Mouse (Mus musculus) adrenal gland, postnatal 36 days (tissue): ENCODE measurements around the gene Ilf2. TPM values are rescaled to one million over a fixed set of nuclear protein-coding genes. Genes with fewer than 3 reads are reported as not detected.

Experiments used
- total RNA-seq, 2 experiments: library from RNA; stranded (reverse); gene quantifications; 2 replicates each; pipeline ENCODE4 v1.2.3; 2021

Ilf2 gene
- total RNA-seq, 2 experiments from 2014 or later, result 56.9 to 63.7 TPM

Other genes starting within 250 kb of the Ilf2 start
- gene Jtb, start 244.5 kb upstream of the Ilf2 start, total RNA-seq, result 10 to 100 TPM; 63.2 to 70.8 TPM
- under 1 TPM; 0.20 to 0.66 TPM for gene Creb3l4, start 232.6 kb upstream of the Ilf2 start, total RNA-seq
- 100 to 1,000 TPM; 127 to 142 TPM for gene Slc39a1, start 228.0 kb upstream of the Ilf2 start, total RNA-seq
- gene Crtc2, start 222.0 kb upstream of the Ilf2 start, total RNA-seq, result 10 to 100 TPM; 37.4 to 43.2 TPM
- 1 to 10 TPM; 6.2 to 7.3 TPM for gene Dennd4b, start 210.9 kb upstream of the Ilf2 start, total RNA-seq
- gene Gatad2b, start 182.9 kb upstream of the Ilf2 start, total RNA-seq, result 10 to 100 TPM; 62.2 to 66.2 TPM
- gene Slc27a3, start 86.2 kb upstream of the Ilf2 start, total RNA-seq, result 100 to 1,000 TPM; 132 to 156 TPM
- 10 to 100 TPM; 79.4 to 89.6 TPM for gene Ints3, start 42.5 kb upstream of the Ilf2 start, total RNA-seq
- 100 to 1,000 TPM; 203 to 287 TPM for gene Npr1, start 10.3 kb upstream of the Ilf2 start, total RNA-seq
- gene Snapin, start 14.9 kb downstream of the Ilf2 start, total RNA-seq, result 10 to 100 TPM; 53.3 to 79.3 TPM
- gene Chtop, start 33.4 kb downstream of the Ilf2 start, total RNA-seq, result 100 to 1,000 TPM; 115 to 125 TPM
- gene S100a1, start 38.3 kb downstream of the Ilf2 start, total RNA-seq, result 100 to 1,000 TPM; 142 to 154 TPM
- 10 to 100 TPM; 33.4 to 38.2 TPM for gene S100a13, start 38.3 kb downstream of the Ilf2 start, total RNA-seq
- gene S100a14, start 50.7 kb downstream of the Ilf2 start, total RNA-seq, result under 1 TPM in 1 of 2 experiments, not detected in 1; 0.53 TPM
- 10 to 100 TPM; 53.5 to 61.2 TPM for gene S100a16, start 61.1 kb downstream of the Ilf2 start, total RNA-seq
- gene S100a3, start 84.5 kb downstream of the Ilf2 start, total RNA-seq, result under 1 TPM in 1 of 2 experiments, not detected in 1; 0.46 TPM
- not detected for gene S100a2, start 114.1 kb downstream of the Ilf2 start, total RNA-seq
- gene Gm42674, start 125.8 kb downstream of the Ilf2 start, total RNA-seq, result not detected
- 10 to 100 TPM in 1 of 2 experiments, 1 to 10 TPM in 1; 9.0 to 11.5 TPM for gene S100a4, start 127.6 kb downstream of the Ilf2 start, total RNA-seq
- not detected for gene S100a5, start 132.4 kb downstream of the Ilf2 start, total RNA-seq
- 10 to 100 TPM; 42.5 to 68.0 TPM for gene S100a6, start 136.8 kb downstream of the Ilf2 start, total RNA-seq
- under 1 TPM in 1 of 2 experiments, not detected in 1; 0.33 TPM for gene S100a7a, start 177.9 kb downstream of the Ilf2 start, total RNA-seq
- gene S100a8, start 192.9 kb downstream of the Ilf2 start, total RNA-seq, result 1 to 10 TPM in 1 of 2 experiments, not detected in 1; 2.2 TPM
- 1 to 10 TPM in 1 of 2 experiments, not detected in 1; 1.8 TPM for gene S100a9, start 219.6 kb downstream of the Ilf2 start, total RNA-seq